Mouse (Mus musculus): ENCODE measurements at regions not wholly inside any gene's neighbourhood (a gene's known extent, or its start where the extent isn't known, plus 50 kb on each side); places are given as distances from the start of the nearest gene placed in this dataset.
A peak's percentile ranks its signal among the peaks of the same experiment; 100 is the strongest.

- peak in 1 of 2 experiments; percentile 59 for DNase-seq (ENCODE audit: low spot score in 2 of 2)
These were observed 528.3 kb upstream of the Gm19410 start for GRCm38 (mm10) chr8:35237279-35237678.

- DNase-seq (ENCODE audit: low spot score in 2 of 2): no peak
These were observed 524.7 kb upstream of the Gm19410 start for GRCm38 (mm10) chr8:35240884-35241283.

GRCm38 (mm10) chr8:35243555-35243954, 522.0 kb upstream of the Gm19410 start:
- DNase-seq (ENCODE audit: low spot score in 2 of 2): no peak

GRCm38 (mm10) chr8:35249747-35250375, 515.7 kb upstream of the Gm19410 start:
- DNase-seq (ENCODE audit: low spot score in 2 of 2): no peak

GRCm38 (mm10) chr8:35250641-35251040, 514.9 kb upstream of the Gm19410 start:
- DNase-seq (ENCODE audit: low spot score in 2 of 2): no peak

- no peak for DNase-seq (ENCODE audit: low spot score in 2 of 2)
These were observed 511.6 kb upstream of the Gm19410 start for GRCm38 (mm10) chr8:35253946-35254345.

GRCm38 (mm10) chr8:35255327-35255726, 510.3 kb upstream of the Gm19410 start:
- no peak for DNase-seq (ENCODE audit: low spot score in 2 of 2)

- DNase-seq (ENCODE audit: low spot score in 2 of 2): no peak
These were observed 508.6 kb upstream of the Gm19410 start for GRCm38 (mm10) chr8:35256958-35257357.

GRCm38 (mm10) chr8:35268221-35268620, 497.4 kb upstream of the Gm19410 start:
- DNase-seq (ENCODE audit: low spot score in 2 of 2): no peak

GRCm38 (mm10) chr8:35268986-35269385, 496.6 kb upstream of the Gm19410 start:
- no peak for DNase-seq (ENCODE audit: low spot score in 2 of 2)

- DNase-seq (ENCODE audit: low spot score in 2 of 2): no peak
These were observed 489.6 kb upstream of the Gm19410 start for GRCm38 (mm10) chr8:35275972-35276371.

GRCm38 (mm10) chr8:35276460-35276859, 489.1 kb upstream of the Gm19410 start:
- DNase-seq (ENCODE audit: low spot score in 2 of 2): no peak

- no peak for DNase-seq (ENCODE audit: low spot score in 2 of 2)
These were observed 486.6 kb upstream of the Gm19410 start for GRCm38 (mm10) chr8:35278946-35279345.

- no peak for DNase-seq (ENCODE audit: low spot score in 2 of 2)
These were observed 484.8 kb upstream of the Gm19410 start for GRCm38 (mm10) chr8:35280741-35281140.

- no peak for DNase-seq (ENCODE audit: low spot score in 2 of 2)
These were observed 482.2 kb upstream of the Gm19410 start for GRCm38 (mm10) chr8:35283366-35283765.

GRCm38 (mm10) chr8:35289018-35289417, 476.6 kb upstream of the Gm19410 start:
- no peak for DNase-seq (ENCODE audit: low spot score in 2 of 2)

GRCm38 (mm10) chr8:35289967-35290366, 475.6 kb upstream of the Gm19410 start:
- DNase-seq (ENCODE audit: low spot score in 2 of 2): no peak

- no peak for DNase-seq (ENCODE audit: low spot score in 2 of 2)
These were observed 472.0 kb upstream of the Gm19410 start for GRCm38 (mm10) chr8:35293437-35294126.

- DNase-seq (ENCODE audit: low spot score in 2 of 2): no peak
These were observed 468.7 kb upstream of the Gm19410 start for GRCm38 (mm10) chr8:35296936-35297335.

- DNase-seq (ENCODE audit: low spot score in 2 of 2): no peak
These were observed 466.5 kb upstream of the Gm19410 start for GRCm38 (mm10) chr8:35299088-35299487.

GRCm38 (mm10) chr8:35300359-35300758, 465.2 kb upstream of the Gm19410 start:
- DNase-seq (ENCODE audit: low spot score in 2 of 2): no peak

GRCm38 (mm10) chr8:35300881-35301521, 464.6 kb upstream of the Gm19410 start:
- peak in 1 of 2 experiments; percentile 21 for DNase-seq (ENCODE audit: low spot score in 2 of 2)

- DNase-seq (ENCODE audit: low spot score in 2 of 2): no peak
These were observed 462.7 kb upstream of the Gm19410 start for GRCm38 (mm10) chr8:35302856-35303255.

All from frontal cortex, postnatal 36 days (tissue).